Mouse (Mus musculus): ENCODE measurements around the gene Otud7b.

Gene Otud7b

GRCm38 (mm10) chr3:96087219-96087618 is 17.1 kb upstream of the Otud7b start:
- DNase-seq: no peak

DNA sequence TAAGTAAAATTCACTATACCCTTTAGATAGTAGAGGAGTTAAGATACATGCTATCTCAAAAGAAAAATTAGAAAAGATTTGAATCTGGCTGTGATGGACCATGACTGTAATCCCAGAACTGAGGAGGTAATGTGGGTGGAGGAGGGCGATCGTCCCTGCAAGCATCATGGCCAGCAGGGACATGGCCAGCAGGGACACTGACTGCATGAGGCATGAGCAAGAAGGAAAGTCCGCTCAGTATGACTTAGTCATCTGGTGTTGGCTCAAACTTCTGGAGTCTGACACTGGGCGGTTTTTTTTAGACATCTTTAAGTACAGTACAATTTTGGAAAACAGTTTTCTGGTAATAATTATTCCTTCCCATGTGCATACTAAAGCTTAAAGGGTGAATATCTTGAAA is 16.5 kb upstream of the Otud7b start:
- no peak for DNase-seq

- DNase-seq: no peak
Observed at GRCm38 (mm10) chr3:96089882-96090489, 14.3 kb upstream of the Otud7b start.

GRCm38 (mm10) chr3:96091146-96091545 is 13.2 kb upstream of the Otud7b start:
- DNase-seq: no peak

GRCm38 (mm10) chr3:96091966-96092365 is 12.4 kb upstream of the Otud7b start:
- DNase-seq: no peak

- no peak for DNase-seq
Observed at GRCm38 (mm10) chr3:96093509-96093908, 10.8 kb upstream of the Otud7b start.

DNA sequence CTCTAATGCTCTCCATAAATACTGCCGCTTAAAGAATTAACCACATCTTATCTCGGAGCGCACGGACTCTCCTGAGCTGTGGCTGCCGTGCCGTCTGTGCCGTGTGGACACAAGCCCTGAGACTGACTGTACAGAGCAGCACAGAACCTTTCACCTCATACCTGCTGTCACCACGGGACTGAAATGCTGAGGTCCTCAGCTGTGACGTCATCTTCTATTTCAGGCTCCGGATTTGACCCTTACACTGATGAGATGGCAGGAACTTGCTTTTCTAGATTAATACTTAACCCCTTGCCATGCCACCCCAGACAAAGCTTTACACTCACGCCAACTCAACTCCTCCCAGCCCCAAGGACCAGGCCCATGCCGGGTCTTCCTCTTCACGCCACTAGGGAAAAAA is 10.1 kb upstream of the Otud7b start:
- no peak for DNase-seq

- no peak for DNase-seq
Observed at GRCm38 (mm10) chr3:96098168-96098567, 6.2 kb upstream of the Otud7b start.

GRCm38 (mm10) chr3:96098616-96099267 is 5.6 kb upstream of the Otud7b start:
- no peak for DNase-seq

GRCm38 (mm10) chr3:96102100-96102872 is 2.0 kb upstream of the Otud7b start:
- DNase-seq: peak; percentile 45 to 67

- no peak for DNase-seq
Observed at GRCm38 (mm10) chr3:96103901-96104260, 446 bp upstream of the Otud7b start.

DNA sequence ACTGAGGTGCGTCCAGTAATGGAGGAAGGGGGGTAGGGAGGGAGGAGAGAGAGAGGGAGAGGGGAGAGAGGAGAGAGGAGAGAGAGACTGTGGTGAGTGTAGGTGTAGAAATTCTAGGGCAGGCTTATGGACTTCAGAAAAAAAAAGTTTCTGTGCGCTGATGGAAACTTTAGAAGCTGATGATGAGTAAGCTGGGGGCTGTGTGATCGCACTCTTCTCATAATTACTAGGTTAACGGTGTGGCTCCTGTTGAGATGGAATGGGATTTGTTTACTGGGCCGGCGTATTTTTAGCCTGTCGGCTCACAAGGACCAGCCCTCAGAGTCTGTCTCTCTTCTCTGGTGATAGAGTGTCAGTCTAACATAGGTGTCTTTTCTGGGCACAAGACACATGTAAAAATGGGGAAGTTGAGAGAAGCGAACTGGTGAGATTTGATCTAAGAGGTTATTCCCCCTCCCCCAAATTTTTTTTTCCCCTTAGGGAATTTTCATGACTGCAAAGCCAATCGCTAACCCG is 963 bp downstream of the Otud7b start:
- peak in 1 of 2 experiments; percentile 22 for DNase-seq

GRCm38 (mm10) chr3:96106151-96106550 is 1.8 kb downstream of the Otud7b start:
- DNase-seq: no peak

- no peak for DNase-seq
Observed at GRCm38 (mm10) chr3:96108315-96108714, 4.0 kb downstream of the Otud7b start.

DNA sequence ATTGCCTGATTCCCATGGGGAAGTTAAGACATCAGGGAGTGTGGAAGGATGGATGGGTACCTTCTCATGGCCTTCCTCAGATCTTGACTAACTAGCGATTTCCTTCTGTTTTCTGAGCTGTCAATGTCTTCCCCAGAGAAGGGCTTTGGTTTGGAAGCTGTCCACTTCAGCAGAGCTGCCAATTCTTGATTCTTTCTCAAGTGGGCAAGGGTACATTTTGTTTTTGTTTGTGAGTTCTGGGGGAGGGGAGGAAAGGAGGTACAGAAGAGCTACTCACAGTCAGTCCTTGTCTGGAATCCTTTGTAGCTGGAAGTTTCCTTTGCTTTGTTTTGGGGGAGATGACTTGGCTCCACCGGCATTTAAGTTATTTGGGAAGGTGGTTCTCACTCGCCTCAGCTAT is 8.9 kb downstream of the Otud7b start:
- DNase-seq: no peak

DNA sequence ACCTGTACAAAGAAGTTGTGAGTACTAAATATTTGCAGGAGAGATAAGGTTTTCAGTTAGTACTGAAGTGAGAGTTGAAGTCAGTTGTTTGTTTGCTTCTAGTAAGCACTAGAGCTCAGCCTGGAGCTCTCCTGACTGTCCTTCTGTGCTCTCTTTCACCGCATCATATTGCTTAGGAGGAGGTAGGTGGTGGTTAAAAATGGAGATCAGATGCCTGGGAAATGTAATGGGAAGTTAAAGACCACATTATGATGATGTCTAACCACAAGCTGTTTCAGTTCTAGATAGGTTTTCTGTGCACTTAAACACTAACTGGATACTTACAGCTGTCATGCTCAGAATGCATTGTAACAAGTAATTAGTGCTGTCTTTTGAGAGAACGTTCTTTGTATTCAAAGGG is 13.8 kb downstream of the Otud7b start:
- no peak for DNase-seq

GRCm38 (mm10) chr3:96118702-96119101 is 14.4 kb downstream of the Otud7b start:
- no peak for DNase-seq

GRCm38 (mm10) chr3:96124235-96124634 is 19.9 kb downstream of the Otud7b start:
- no peak for DNase-seq

DNA sequence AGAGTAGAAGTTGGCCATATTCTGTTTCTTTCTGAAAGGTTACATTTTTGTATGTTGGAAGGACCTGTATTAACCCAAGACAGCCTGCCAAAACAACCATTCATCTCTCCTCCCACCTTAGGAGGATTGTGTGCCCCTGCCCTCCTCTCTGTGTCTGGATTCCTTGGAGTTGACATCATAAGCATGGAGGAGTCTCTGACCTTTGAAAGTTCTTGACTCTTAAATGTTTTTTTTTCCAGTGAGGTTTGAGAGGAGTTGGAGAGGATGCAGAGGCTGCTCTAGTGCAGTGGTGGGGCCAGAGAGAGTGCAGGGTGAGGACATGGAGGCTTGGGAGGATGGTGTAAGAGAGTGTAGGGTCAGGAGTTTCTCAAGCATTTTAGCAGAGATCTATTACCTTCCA is 23.8 kb downstream of the Otud7b start:
- DNase-seq: no peak

- no peak for DNase-seq
Observed at GRCm38 (mm10) chr3:96132478-96132877, 28.2 kb downstream of the Otud7b start.

DNA sequence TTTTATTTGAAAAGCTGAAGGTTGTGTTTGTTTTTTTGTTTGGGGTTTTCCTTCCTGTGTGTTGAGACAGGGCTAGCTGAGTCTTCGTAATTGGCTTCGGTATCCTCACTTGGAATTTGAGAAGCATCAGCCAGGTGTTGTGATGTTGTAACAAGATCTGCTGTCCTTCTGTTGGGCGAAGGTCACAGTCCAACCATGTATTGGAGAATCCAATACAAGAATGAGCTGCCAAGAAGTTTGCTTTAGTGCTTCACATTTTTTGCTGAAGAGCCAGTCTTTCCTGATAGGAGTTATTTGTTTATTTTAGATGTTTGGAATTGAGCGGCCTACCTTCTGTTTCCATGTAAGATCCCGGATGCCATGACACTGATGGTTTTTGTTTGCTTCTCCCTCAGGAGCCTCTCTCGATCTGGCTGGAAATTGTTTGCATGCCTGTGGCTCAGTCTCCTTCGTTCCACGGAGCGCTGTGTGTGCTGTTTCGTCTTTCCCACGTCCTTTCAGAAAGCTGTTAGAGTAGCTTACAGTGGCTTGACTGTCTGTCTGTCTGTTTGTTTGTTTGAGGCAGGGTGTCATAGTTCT is 29.1 kb downstream of the Otud7b start:
- DNase-seq: no peak

- no peak for DNase-seq
Observed at GRCm38 (mm10) chr3:96135011-96135410, 30.7 kb downstream of the Otud7b start.

- DNase-seq: peak in 1 of 2 experiments; percentile 38
Observed at GRCm38 (mm10) chr3:96147950-96148349, 43.6 kb downstream of the Otud7b start.

DNA sequence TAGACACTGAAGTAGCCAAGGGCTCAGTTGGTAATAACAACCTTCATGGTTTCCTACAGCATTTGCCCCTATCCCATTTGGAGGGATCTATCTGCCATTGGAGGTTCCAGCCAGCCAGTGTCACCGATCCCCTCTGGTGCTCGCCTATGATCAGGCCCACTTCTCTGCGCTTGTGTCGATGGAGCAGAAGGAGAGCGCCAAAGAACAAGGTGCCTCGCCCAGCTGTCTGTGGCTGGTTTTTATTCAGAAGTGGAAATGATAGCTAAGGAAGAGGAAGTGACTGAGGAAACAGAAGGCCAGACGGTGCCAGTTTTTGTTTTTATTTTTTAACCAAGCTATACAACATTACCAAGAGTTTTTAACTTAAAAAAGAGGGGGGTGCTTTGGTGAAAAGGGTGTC is 47.5 kb downstream of the Otud7b start:
- DNase-seq: no peak

All from spleen, adult 18-20 months (tissue).